Mouse (Mus musculus): Measurements from ENCODE around the gene Ugt1a9.

DNA sequence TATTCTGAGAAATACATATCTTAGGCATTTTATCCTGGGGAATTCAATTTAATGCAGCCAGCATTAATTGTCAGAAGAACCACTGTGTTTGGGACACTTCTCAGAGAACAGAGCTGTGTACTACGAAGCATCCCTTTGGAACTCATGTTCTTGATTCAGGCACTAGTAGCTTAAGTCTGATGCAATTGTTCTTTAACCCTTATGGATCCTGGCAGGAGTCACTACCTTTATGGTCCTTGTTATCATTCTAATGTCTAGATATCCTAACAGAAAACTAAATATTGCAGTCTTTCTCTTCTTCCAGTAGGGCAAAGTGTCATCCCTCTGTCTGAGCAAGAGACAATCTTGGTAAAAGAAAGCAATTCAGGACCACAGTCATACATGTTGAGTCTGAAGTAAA is 142.5 kb downstream of the Ugt1a9 start:
- no peak for TF ChIP-seq HCFC1 (IDR thresholded peaks at IDR 0.05; ENCODE audit: borderline replicate concordance, insufficient read depth, low read length)
- TF ChIP-seq ZC3H11A (IDR thresholded peaks at IDR 0.05; ENCODE audit: borderline replicate concordance, low read depth, low read length), result no peak
